Mouse (Mus musculus) erythroblast, adult 5-6 weeks (primary cell): Measurements from ENCODE around the gene Ptpn11. TPM values are rescaled to one million over a fixed set of nuclear protein-coding genes. Genes with fewer than 3 reads are reported as not detected.

ENCODE experiments used
- ATAC-seq: replicated peaks from 2 replicates; pipeline ENCODE4 v1.8.0; 2016; ENCODE audit warnings: moderate number of reproducible peaks, mild to moderate bottlenecking, moderate TSS enrichment, inconsistent platforms; ENCODE audit not compliant: poor library complexity, low FRiP score, severe bottlenecking
- total RNA-seq, 2 experiments: library from RNA; stranded (forward) in 1 of 2; stranded (reverse) in 1 of 2; fragments of 150-400 nt in 1 of 2; fragments of 200-764, 138-1000 nt in 1 of 2; gene quantifications; 2 replicates each; pipeline versions ENCODE4 v1.2.3 to v1.2.4; 2015 to 2017; ENCODE audit warnings: low replicate concordance in 2 of 2

Ptpn11 gene
- total RNA-seq, 2 experiments from 2014 or later = 8.3 to 23.6 TPM

DNA sequence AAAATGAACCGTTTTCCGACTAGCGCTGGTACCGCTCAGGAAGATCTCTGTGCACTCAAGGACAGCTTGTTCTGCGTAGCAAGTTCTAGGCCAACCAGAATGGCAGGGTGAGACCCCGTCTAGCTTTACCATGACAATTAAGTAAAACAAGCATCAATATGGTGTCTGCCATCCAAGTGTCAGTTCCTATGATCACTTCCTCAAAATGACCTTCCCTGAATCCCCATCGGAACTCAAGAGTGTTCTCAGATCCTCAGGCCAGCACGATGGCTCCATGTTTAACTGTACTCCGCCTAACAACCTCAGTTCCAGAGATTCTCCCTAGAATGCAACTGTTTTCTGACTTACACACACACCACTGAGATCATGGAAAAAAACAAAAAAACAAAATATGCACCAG, 2.9 kb downstream of the Ptpn11 start:
- no peak for ATAC-seq

DNA sequence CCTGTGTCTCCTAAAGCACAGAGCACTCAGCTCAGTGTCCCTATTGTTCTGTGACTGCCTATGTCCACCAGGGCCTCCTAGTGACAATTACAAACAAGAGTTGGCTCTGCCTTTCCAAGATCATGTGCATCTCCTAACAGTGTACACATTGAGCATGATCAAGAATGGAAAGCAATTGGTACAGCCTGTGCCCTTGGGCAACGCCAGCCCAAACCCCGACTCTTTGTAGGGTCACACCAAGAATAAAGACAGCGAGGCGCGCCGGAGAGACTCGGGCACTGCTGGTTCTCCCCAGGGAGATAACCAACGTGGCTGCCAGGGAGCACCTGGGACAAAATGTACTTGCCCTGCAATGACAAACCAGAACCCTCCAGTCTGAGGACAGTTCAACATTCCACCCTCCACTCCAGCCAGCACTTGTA, 3.6 kb downstream of the Ptpn11 start:
- ATAC-seq = no peak

DNA sequence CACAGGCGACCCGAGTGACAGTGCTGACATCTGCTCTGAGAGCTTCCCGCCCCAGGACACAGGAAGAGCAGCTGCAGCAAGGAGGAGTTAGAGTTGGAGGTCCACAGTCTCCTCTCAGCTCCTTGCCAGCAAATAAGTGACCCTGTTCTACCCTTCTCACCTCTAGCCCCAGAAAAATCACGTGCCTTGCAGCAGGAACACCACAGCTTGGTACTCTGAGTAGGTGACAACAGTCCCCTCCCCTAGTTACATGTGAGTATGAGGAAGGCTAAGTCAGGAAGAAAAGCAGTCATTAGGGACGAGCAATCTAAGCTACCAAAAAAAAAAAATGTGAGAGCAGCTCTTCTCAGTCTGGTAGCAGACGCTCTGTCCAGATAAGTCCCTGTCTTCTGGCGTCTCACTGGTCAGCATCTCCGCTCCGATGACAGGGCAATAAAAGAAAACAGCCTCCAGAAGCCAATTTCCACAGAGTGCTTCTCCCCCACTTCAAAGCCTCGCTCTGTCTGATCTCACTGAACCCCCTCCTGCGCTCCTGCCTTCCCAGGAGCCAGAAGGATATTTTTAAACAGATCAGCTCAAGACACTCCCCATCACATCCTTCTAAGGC, 6.1 kb downstream of the Ptpn11 start:
- ATAC-seq = peak; percentile 89

DNA sequence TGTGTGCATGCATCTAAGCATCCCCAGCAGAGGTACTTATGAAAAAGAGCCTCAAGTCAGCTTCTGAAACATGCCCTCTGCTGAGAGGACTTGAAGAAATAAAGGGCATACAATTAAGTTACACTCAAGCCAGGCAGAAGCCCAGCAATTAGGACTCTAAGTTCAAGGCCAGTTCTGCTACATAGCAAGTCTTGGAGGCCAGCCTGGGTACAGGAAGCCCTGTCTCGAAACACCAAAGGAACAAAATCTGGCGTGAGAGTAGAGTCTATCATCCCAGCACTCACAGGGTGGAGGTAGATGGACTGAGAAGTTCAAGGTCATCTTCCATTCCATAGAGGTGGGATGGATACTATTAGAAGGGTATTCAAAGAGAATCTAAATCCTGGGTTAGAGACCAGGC, 6.8 kb downstream of the Ptpn11 start:
- no peak for ATAC-seq

DNA sequence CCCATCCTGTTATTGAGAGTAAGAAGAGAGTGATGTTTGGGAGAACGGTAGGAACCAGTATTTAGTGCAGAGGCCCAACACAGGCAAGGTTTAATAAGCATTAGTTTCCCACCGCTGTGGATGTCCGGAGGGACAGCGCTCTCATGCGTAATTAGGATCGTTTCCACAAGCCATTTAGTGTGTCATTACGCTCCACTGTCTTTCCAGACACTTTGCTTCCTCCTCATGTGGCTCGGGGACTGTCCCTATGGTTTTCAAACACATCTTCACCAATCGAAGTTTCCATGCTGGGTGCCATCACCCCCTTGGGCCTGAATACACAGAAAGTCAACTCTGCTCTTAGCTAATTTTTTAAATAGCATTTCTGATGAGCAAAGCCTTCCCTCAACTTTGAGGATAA, 7.9 kb downstream of the Ptpn11 start:
- ATAC-seq = no peak

DNA sequence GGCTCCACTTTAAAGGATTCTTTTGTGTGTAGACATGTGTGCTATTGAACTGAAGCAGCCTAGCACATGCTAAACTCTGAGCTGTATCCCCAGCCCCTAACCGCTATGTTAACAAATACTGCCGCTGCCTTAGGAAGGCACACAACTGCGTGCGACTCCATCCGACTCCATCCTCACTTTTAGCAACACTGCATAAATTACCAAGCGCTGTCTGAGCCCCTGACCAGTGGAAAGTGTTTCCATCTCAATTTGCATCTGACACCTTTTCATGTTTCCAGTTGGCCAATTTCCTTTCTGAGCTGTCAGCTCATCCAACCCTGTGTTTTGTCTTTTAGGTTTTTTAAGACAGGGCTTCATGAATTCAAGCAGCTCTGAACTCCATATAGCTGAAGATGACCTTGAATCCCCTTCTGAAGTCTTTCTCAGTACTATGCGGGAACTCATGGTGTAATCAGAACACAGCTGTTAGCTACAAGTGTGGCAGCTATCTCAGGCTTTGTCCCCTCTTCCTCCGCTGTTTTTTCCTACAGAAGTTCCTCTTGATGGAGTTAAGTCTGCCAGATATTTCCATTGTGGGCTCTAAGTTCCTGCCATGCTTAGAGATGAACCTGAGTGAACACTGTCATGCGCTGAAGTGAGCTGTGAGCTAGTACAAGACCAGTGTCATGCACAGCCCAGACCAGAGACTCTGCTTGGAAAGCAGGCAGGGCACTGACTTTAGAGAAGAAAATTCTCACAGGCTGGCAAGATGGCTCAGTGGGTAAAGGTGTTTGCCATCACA, 11.9 kb downstream of the Ptpn11 start:
- no peak for ATAC-seq

DNA sequence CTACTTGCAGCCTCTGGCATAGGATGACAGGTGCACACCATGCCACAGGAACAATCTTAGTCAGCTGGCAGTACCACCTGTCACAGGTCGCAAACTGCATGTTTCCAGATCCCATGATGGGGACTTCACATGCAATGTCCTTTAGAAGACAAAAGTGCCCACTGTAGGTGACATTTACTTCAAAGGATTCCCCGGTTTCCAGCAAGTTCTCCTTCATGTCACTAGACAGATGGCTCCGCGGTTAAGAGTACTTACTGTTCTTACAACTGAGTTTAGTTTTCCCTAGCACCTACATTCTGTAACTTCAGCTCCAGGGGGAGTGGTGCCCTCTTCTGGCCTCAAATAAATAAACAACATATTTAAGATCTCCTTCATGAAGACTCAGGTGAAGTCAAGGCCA, 18.4 kb downstream of the Ptpn11 start:
- peak; percentile 41; the same call in 1 of the 2 replicates for ATAC-seq

DNA sequence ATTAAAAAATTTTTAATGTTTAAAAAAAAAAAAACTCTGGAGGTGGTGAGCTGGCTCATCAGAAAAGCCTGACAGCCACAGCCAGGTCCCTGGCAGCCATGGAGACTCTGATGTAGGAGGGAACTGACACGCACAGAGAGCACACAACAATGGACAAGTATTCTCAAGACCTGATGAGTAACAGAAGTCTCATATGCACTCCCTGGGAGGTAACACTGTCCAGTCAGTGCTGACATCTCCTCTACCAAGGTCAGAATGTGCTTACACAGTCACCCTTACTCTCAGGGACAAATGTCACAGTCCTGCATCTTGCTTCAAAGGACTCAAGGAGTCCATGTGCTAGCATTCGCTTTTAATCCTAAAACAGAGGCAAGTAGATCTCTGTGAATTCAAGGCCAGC, 21.6 kb downstream of the Ptpn11 start:
- ATAC-seq = no peak

DNA sequence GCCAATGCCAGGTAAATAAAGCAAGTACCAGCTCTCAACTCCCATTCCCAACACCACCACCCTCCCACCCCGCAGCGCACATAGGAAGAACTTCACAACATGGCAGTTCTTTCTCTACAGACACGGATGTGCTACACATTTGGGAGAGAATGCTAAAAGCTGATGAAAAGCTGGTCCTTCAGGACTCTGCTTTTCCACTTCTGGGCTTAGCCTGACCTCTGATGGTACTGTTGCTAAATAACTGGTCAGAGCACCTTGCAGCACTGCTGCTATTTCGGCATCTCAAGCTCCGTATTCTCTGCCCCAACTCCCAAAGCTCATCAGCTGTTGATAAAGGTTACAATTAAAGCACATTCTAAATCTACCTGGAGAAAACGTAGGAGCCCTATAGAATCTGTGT, 24.3 kb downstream of the Ptpn11 start:
- no peak for ATAC-seq

DNA sequence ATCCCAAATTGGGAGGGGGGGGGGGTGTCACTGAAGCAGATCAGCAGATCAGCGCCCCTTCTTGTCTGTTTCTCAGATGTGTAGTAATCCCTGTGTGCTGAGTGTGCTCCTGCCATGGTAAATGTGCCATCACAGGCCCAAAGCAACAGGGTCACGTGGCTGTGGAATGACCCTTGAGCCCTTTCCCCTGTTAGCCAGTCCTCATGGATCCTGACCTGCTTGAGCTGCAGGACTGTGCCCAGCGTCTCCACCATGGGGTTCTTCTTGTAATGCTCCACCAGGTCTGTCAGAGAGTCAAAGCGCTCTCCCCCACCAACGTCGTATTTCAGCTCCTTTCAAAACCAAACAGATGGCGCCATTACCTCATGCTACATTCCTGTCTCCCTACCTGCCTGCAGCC, 28.3 kb downstream of the Ptpn11 start:
- no peak for ATAC-seq

DNA sequence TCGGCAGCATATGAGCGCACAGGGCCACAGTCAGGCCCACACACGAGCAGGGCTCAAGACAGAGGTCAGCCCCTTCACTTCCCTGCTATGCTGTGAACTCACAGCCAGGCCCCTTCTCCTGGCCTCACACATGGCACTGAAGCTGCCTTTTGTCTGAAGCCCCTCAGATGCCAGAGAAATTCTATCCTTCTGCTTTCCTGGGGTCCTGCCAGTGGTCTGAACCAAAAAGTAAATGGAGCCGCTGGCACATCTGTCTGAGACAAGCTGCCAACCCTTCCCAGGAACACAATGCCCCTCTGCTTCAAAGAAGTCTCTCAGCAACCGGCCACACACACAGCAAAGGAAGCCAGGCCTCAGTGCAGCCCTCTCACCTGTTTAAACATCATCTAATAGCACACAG, 28.9 kb downstream of the Ptpn11 start:
- ATAC-seq = no peak

DNA sequence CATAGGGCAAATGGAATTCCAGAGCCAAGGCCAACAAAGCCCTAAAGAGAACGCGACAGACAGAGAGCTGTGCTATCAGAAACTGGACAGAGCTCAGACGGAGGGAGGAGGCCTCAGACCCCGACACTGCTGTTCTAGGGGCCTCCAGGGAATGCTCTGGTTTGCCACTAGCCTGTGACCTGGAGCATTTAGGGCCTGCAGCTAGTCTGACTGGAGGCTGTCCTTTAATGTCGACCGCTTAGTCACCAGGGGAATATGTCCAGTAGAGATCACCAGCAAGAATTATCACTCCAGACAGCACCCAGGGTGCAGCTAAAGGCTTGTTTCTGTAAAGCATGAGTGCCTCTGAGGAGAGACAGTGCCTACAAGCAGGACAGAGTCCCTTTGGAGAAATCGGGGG, 32.2 kb downstream of the Ptpn11 start:
- no peak for ATAC-seq

DNA sequence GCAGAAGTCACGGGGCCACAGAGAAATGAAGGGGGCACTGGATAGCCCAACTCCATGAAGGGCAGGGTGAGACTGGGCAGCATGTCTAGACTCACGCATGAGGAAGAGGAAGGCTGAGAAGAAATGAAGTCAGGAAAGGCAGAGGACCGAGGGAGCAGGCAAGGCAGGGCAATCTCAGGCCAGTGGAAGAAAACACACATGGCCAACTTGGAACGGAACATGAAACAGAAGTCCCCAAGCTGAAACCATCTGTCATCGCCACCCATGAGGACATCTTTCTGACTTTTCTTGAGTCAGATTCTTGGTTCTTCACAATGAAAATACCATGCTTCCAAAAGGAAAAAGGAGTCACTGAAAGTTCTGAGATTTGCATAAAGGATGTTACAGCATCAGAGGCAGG, 33.7 kb downstream of the Ptpn11 start:
- no peak for ATAC-seq

DNA sequence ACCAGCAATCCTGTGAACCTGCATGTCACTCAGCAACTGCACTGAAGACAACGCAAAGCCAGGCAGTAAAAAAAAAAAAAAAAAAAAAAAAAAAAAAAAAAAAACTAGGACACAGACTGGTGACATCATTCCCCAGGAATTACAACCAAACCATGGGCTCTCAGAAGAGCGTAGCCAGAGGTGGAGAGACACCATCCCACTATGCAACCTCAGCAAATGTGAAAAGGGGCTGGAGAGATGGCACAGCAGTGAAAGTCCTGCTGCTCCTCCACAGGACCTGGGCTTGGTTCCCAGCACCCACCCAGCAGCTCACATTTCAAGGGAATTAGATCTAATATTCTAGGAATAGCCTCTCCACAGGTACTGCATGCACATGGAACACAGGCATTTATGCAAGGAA, 34.2 kb downstream of the Ptpn11 start:
- no peak for ATAC-seq

DNA sequence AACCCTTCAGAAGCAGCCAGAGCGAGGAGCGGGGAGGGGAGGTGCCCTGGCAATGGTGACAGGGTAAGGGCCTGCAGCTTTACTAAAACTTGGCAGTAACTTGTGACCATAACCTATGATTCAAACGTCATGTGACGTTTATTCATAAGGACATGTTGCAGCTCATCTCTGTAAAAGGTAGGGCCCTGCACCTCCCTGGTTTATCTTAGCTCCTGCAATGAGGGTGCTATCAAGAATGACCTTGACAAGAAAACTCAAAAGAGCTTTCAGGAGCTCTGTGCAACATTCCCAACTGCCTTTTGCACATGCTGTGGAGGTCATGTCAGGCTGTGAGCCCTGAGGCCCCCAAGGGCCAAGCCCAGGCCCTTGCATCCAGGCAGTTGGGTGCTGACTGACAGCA, 35.1 kb downstream of the Ptpn11 start:
- no peak for ATAC-seq

DNA sequence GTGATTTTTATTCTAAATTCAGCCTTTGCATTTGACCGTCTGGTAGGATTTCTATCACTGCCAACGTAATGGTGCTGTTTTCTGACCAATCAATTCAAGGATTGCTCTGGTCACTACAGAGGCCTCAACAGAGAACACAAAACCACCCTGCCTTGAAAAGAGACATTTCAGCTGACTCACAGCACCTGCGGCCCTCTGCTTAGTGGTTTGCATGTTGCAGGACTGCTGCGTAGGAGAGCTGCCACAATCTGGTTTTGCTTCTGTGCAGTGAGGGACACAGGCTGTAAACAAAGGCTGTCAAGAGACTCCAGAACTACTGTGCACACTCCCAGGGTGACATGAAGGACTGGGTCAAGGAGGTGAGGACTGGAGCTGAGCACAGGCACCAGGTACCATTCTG, 40.5 kb downstream of the Ptpn11 start:
- no peak for ATAC-seq

DNA sequence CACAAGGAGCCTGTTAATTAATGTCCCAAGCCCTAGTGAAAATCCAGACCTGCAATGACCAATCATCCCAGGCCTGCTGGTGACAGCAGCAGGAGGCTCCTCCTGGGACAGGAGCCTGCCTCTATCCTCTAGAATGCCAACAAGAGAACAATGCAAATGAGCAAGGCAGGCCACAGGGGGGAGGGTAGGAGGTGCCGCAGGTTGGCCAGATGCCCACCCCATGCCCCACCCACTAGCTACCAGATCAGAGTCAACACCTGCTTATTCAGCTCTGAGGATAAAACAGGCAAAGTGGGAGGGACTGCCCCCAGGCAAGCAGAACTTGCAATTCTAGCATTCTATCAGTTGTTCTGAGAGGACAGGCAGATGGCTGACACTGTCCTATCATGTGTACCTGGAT, 42.0 kb downstream of the Ptpn11 start:
- no peak for ATAC-seq

DNA sequence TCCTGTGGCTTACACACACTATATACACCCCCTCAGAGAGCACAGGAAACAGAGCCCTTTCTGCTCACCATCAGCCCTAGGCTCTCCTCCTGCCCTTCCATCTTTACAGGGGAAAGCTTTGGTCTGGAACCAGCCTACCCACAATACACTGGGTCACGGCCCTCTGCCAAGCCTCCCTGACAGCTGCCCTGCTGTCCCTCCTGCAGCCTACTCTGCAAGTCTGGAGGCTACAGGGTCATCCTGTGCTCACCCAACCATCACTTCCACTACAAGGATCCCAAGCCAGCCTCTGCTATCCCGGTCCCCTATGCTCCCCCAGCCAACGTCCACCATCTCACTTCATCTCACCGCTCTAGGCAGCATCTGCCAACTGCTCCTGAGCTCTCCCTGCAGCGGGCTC, 44.9 kb downstream of the Ptpn11 start:
- ATAC-seq = no peak

DNA sequence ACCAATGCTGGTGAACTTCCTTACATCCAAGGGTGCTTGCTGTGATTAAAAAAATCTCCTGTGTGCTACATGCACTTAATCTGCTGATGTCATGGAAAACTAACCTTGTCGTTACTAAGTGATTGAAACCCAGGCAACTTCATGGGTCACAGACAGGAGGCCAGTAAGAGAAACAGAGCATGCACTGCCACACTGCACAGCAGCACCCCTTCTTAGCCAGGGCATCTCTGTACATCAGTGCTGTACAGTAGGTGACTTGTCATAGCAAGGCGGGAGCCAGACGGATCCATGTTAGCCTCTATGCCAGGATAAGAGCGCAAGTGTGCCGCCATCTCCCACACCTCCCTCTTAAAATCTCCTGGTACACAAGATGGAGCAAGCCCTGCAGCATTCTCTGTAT, 45.6 kb downstream of the Ptpn11 start:
- ATAC-seq = no peak

DNA sequence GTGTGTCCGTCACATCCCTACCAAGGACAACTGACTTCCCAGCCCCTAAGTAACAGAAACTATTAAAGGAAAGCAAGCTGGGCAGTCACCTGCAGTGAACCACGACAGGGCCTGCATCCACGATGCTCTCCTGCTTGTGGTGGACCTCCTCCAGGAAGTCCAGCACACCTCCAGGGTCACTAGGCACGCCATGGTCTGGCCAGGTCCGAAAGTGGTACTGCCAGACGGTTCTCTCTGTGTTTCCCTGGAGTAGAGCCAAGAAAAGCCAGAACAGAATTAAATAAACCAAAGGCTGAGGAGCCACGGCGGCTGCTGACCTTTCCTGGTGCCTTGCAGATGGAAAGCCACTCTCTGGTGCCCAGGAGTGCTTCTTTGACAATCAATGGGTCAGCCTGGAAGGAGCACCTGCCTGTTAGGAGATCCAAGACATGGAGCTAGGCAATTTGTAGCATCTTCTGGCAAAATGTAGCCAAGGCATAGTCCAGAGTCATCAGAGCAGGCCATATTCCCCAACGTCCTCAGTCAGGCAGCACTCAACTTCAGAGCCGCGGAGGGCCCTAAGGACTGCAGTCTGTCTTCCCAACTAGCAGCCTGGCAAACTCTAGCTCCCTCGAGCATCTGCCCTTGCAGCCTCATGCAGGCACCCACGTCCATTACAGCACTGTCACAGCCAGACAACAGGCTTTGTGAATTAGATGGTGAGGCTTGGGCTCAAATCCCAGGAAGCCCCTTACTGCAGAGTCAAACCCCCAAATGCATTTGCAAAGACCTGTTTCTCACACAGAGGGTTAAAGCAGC, 46.6 kb downstream of the Ptpn11 start:
- ATAC-seq = no peak
